Comparison of ENCODE assay signal across 8 mouse cellular contexts in genomic region chr9:110741711-110742294, GRCm38 (mm10). TPM values are rescaled to one million over a fixed set of nuclear protein-coding genes. Genes with fewer than 3 reads are reported as not detected.
A peak's percentile ranks its signal among the peaks of the same experiment; 100 is the strongest.
DNase-seq lines count a peak whose midpoint lies in the region; ATAC-seq lines count a peak whose summit lies in the region.

Myl3 (plus strand) TSS chr9:110741861.

- H3K4me1 ChIP-seq in limb, embryonic 10.5 days, result peaks cover 72% of the 10 kb centered on the region
- H3K4me1 ChIP-seq in stomach, embryonic 15.5 days, result 0 out of 2 replicates have a peak, but pooled peaks cover 21% of the 10 kb centered on the region

- WGBS in limb, embryonic 10.5 days, result 2% methylated on average over 17 of the region's 17 CpGs
- WGBS in stomach, embryonic 15.5 days, result 3% methylated on average over 17 of the region's 17 CpGs

- DNase-seq in right cerebral cortex, postnatal 4 days, result peak; percentile 34
- no peak for DNase-seq in right cerebral cortex, postnatal 10 days (ENCODE audit: low spot score in 2 of 2)
- no peak for DNase-seq in gastrocnemius, postnatal 25 days
- no peak for DNase-seq in limb, embryonic 10.5 days (ENCODE audit: low spot score)
- no peak for DNase-seq in retina, postnatal 1 day
- no peak for DNase-seq in cerebellum, adult 8-10 months

- H3K9ac ChIP-seq in stomach, embryonic 15.5 days, result peak within 1 kb of the TSS; percentile 58

- ATAC-seq in stomach, embryonic 15.5 days (ENCODE audit: insufficient read depth, low FRiP score, low read depth), result no peak
- no peak for ATAC-seq in granulocyte monocyte progenitor cell, adult 5-6 weeks (replicated peaks; ENCODE audit: poor library complexity, severe bottlenecking)

- peak within 1 kb of the TSS; percentile 92 for H3K4me2 ChIP-seq in stomach, embryonic 15.5 days

- H3K36me3 ChIP-seq in limb, embryonic 10.5 days, result peaks cover 20% of the 10 kb centered on the region
- no peaks in the 10 kb centered on the region; the same call in 1 of the 2 replicates for H3K36me3 ChIP-seq in stomach, embryonic 15.5 days

- H3K4me3 ChIP-seq in limb, embryonic 10.5 days, result peak within 1 kb of the TSS; percentile 80
- H3K4me3 ChIP-seq in stomach, embryonic 15.5 days (replicated peaks), result peak within 1 kb of the TSS; percentile 64

- H3K27ac ChIP-seq in limb, embryonic 10.5 days, result peak within 1 kb of the TSS; percentile 95
- H3K27ac ChIP-seq in stomach, embryonic 15.5 days, result peak within 1 kb of the TSS; percentile 73

- no peaks in the 10 kb centered on the region for H3K9me3 ChIP-seq in limb, embryonic 10.5 days (replicated peaks)
- no peaks in the 10 kb centered on the region for H3K9me3 ChIP-seq in stomach, embryonic 15.5 days

- peaks cover 76% of the 10 kb centered on the region for H3K27me3 ChIP-seq in limb, embryonic 10.5 days (ENCODE audit: low read depth, poor library complexity, severe bottlenecking)
- peaks cover 45% of the 10 kb centered on the region for H3K27me3 ChIP-seq in stomach, embryonic 15.5 days (replicated peaks)

RNA-seq across cellular contexts. Expression of gene Myl3, which starts in this region (rescaled TPM):
- total RNA-seq in gastrocnemius, postnatal 25 days (2021), result 100 to 1,000 TPM; 119 to 840 TPM
- 1.7 and 3.5 TPM in 2 replicates for polyA plus RNA-seq in limb, embryonic 10.5 days (2016; fragmentation: Nextera tagmentation; extraction: Ambion mirVana)
- polyA plus RNA-seq in stomach, embryonic 15.5 days (2015; fragmentation: Nextera tagmentation; extraction: Ambion mirVana), result 2.6 and 2.7 TPM in 2 replicates
- total RNA-seq in granulocyte monocyte progenitor cell, adult 5-6 weeks (2014; fragmentation: Nextera tagmentation), result not detected in 2 replicates
- not detected in 2 replicates for total RNA-seq in granulocyte monocyte progenitor cell, adult 5-6 weeks (2017)

Comparison
In these comparisons a context has a peak if more than half of its experiments do, and no peak if none do; other contexts are left out.
1. RNA of gene Myl3 (total RNA-seq): 119 to 840 TPM in gastrocnemius, postnatal 25 days; not detected in granulocyte monocyte progenitor cell, adult 5-6 weeks; every median in the first group is over 100 times any median in the second.